Mouse (Mus musculus) ES-Bruce4 (cell line): ENCODE results near the gene Ice1. TPM values are rescaled to one million over a fixed set of nuclear protein-coding genes. Genes with fewer than 3 reads are reported as not detected.
A peak's percentile ranks its signal among the peaks of the same experiment; 100 is the strongest.

Experiments used
- H3K27ac ChIP-seq: 2 replicates; pipeline ENCODE4 v1.5.1; 2012; ENCODE audit warnings: low read length, inconsistent platforms; ENCODE audit not compliant: insufficient read depth
- H3K27me3 ChIP-seq: 2 replicates; pipeline ENCODE4 v1.6.1; 2012; ENCODE audit warnings: mild to moderate bottlenecking, low read length, inconsistent platforms; ENCODE audit not compliant: control insufficient read depth, poor library complexity, insufficient read depth, severe bottlenecking
- H3K36me3 ChIP-seq: 2 replicates; pipeline ENCODE4 v1.6.1; 2012; ENCODE audit warnings: inconsistent platforms, mild to moderate bottlenecking, low read length, moderate library complexity; ENCODE audit not compliant: control insufficient read depth, poor library complexity, insufficient read depth, severe bottlenecking
- H3K4me1 ChIP-seq: one replicate; pipeline ENCODE4 v1.8.1; 2011; ENCODE audit warnings: low read length; ENCODE audit not compliant: control insufficient read depth, insufficient read depth
- H3K4me3 ChIP-seq: 2 replicates; pipeline ENCODE4 v1.5.1; 2011; ENCODE audit warnings: low read depth, mild to moderate bottlenecking, low read length
- H3K9ac ChIP-seq: 2 replicates; pipeline ENCODE4 v1.6.1; 2012; ENCODE audit warnings: low read depth, mild to moderate bottlenecking, inconsistent platforms; ENCODE audit not compliant: poor library complexity, severe bottlenecking
- H3K9me3 ChIP-seq: replicated peaks from 2 replicates; pipeline ENCODE4 v1.6.1; 2012; ENCODE audit warnings: mild to moderate bottlenecking, low read length, inconsistent platforms; ENCODE audit not compliant: control insufficient read depth, poor library complexity, insufficient read depth, severe bottlenecking
- CTCF ChIP-seq: IDR thresholded peaks from one replicate; pipeline ENCODE4 v1.8.1; 2011; ENCODE audit warnings: low read depth, low read length
- EP300 ChIP-seq: IDR thresholded peaks from 2 replicates; pipeline ENCODE4 v1.6.1; 2011; ENCODE audit warnings: low read depth, low read length; ENCODE audit not compliant: insufficient read depth
- POLR2A ChIP-seq: IDR thresholded peaks from one replicate; pipeline ENCODE4 v1.8.1; 2011; ENCODE audit warnings: low read length; ENCODE audit not compliant: insufficient read depth
- polyA plus RNA-seq: library from polyadenylated mRNA; stranded (reverse); fragments of >200 nt; gene quantifications from 2 replicates; pipeline ENCODE4 v1.2.4, GENCODE M21; 2011; ENCODE audit warnings: low read depth; ENCODE audit not compliant: missing spikeins, insufficient read depth, insufficient read length

Ice1 gene
- polyA plus RNA-seq, 1 experiment = 42.3 TPM

- TF ChIP-seq EP300 = no peak
- no peak for TF ChIP-seq CTCF
- TF ChIP-seq POLR2A = no peak
- H3K27ac ChIP-seq = no peak overlapping the region
- H3K36me3 ChIP-seq = peaks cover 26% of the 10 kb centered on the region
- H3K9me3 ChIP-seq = no peaks in the 10 kb centered on the region
- no peak overlapping the region for H3K9ac ChIP-seq
- no peaks in the 10 kb centered on the region for H3K4me1 ChIP-seq
- H3K4me3 ChIP-seq = no peak overlapping the region
- H3K27me3 ChIP-seq = no peaks in the 10 kb centered on the region
These were observed 24.6 kb downstream of the Ice1 start for GRCm38 (mm10) chr13:70612837-70613236.

- TF ChIP-seq POLR2A (no peak), CTCF (peak; percentile 68), EP300 (no peak)
- Histone ChIP-seq H3K4me1 (no peaks in the 10 kb centered on the region), H3K4me3 (no peak overlapping the region), H3K36me3 (peaks cover 31% of the 10 kb centered on the region), H3K9me3 (no peaks in the 10 kb centered on the region), H3K9ac (no peak overlapping the region), H3K27ac (no peak overlapping the region), H3K27me3 (no peaks in the 10 kb centered on the region)
These were observed 26.7 kb downstream of the Ice1 start for GRCm38 (mm10) chr13:70610431-70611420.

GRCm38 (mm10) chr13:70609632-70610031 is 27.8 kb downstream of the Ice1 start:
- Histone ChIP-seq H3K4me3 (no peak overlapping the region), H3K4me1 (no peaks in the 10 kb centered on the region), H3K36me3 (peaks cover 34% of the 10 kb centered on the region), H3K9ac (no peak overlapping the region), H3K9me3 (no peaks in the 10 kb centered on the region), H3K27ac (no peak overlapping the region), H3K27me3 (no peaks in the 10 kb centered on the region)
- TF ChIP-seq POLR2A = no peak
- TF ChIP-seq CTCF = no peak
- TF ChIP-seq EP300 = no peak

GRCm38 (mm10) chr13:70605366-70605765 is 32.1 kb downstream of the Ice1 start:
- Histone ChIP-seq H3K27me3 (no peaks in the 10 kb centered on the region), H3K9ac (no peak overlapping the region), H3K9me3 (no peaks in the 10 kb centered on the region), H3K4me3 (no peak overlapping the region), H3K36me3 (peaks cover 34% of the 10 kb centered on the region), H3K4me1 (no peaks in the 10 kb centered on the region), H3K27ac (no peak overlapping the region)
- no peak for TF ChIP-seq POLR2A
- TF ChIP-seq CTCF = no peak
- TF ChIP-seq EP300 = no peak

DNA sequence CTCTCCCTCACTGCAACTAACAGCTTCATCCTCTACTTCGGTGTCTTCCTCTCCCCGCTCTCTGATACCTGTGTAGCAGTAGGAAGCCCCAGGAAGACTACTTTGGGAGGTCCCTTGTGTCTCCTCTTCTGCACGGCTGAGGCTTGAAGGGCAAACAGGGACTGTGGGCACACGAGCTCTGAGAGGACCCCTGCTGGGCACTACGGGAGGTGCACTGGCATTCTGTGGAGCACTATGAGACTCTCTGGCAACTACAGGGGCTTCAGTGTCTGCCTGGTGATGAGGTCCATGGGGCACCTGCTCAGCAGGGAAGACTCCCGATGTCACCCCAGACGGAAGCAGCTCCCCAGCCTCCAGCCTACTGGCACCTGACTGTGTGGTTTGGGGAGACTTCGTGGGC is 32.7 kb downstream of the Ice1 start:
- Histone ChIP-seq H3K4me3 (no peak overlapping the region), H3K27me3 (no peaks in the 10 kb centered on the region), H3K9me3 (no peaks in the 10 kb centered on the region), H3K27ac (no peak overlapping the region), H3K9ac (no peak overlapping the region), H3K4me1 (no peaks in the 10 kb centered on the region), H3K36me3 (peaks cover 34% of the 10 kb centered on the region)
- no peak for TF ChIP-seq EP300
- TF ChIP-seq CTCF = peak; percentile 20

DNA sequence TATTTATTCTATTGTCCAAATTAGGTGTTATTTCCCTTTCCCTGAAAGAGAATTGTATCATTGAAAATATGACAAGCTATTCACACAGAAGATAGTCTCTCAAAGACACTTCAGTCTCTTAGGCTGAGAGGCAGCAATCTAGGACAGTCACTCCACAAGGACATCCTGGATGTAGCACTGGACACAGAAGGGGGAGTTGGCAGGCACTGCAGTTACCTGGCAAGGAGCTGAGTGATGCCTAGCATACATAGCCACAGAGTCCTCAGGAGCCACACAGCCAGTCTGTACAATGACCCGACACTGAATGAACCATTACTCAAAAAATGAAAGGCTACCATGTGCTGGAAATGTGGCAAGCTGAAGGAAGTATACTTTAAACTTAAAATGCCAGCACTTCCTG is 35.9 kb downstream of the Ice1 start:
- H3K36me3 ChIP-seq = peaks cover 31% of the 10 kb centered on the region
- H3K4me3 ChIP-seq = no peak overlapping the region
- TF ChIP-seq CTCF (no peak), POLR2A (no peak), EP300 (no peak)
- H3K27me3 ChIP-seq = no peaks in the 10 kb centered on the region
- H3K27ac ChIP-seq = no peak overlapping the region
- no peaks in the 10 kb centered on the region for H3K4me1 ChIP-seq
- no peaks in the 10 kb centered on the region for H3K9me3 ChIP-seq
- no peak overlapping the region for H3K9ac ChIP-seq
